Mouse (Mus musculus): ENCODE measurements around the gene Adssl1. TPM values are rescaled to one million over a fixed set of nuclear protein-coding genes. Genes with fewer than 3 reads are reported as not detected.

The Adssl1 gene
- total and polyA plus RNA-seq, 3 experiments = 58.2 to 63.9 TPM; not detected in 1

DNA sequence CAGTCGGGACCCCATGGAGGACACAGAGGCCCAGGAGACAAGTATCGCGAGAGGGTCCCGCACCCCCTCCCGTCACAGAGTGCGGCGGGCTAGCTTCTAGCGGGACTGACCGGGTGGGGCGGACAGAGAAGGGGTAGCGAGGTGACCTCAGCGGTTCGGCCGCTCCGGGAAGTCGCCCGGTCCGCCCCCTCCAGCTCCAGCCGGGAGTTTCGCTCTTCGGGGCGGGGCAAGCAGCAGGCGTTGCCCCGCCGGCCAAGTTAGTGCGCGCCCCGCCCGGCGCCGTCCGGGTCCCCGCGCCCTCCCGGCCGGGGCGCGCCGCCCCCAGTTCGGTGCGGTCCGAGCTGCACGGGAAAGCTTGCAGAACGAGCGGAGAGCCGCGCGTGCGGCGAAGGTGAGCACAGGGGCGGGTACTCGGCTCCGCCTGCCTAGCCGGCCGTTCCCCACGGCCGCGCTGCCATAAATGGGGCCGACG, 58.7 kb downstream of the Adssl1 start, which contains the start of gene Zbtb42:
Zbtb42 (plus strand) TSS at position 274 of the 472 bp plus-strand sequence.
- TF ChIP-seq USF2 (IDR thresholded peaks at IDR 0.05; ENCODE audit: borderline replicate concordance in 1 of 2, insufficient read depth in 1 of 2, low read depth in 1 of 2, low read length in 2 of 2) = no peak
- 0 out of 2 replicates have a peak, but pooled peaks have one; percentile 15 for TF ChIP-seq MAX (IDR thresholded peaks at IDR 0.05; ENCODE audit: low read length)
- TF ChIP-seq NELFE (IDR thresholded peaks at IDR 0.05; ENCODE audit: low read depth, low read length) = peak; percentile 56
- peak in 1 of 2 experiments; percentile 64; a peak in 1 of 4 replicates for TF ChIP-seq POLR2A (IDR thresholded peaks at IDR 0.05; ENCODE audit: control insufficient read depth in 1 of 2, insufficient read depth in 1 of 2, low read depth in 1 of 2, low read length in 2 of 2, poor library complexity in 1 of 2)
- peak; percentile 79 for TF ChIP-seq SIN3A (IDR thresholded peaks at IDR 0.05; ENCODE audit: low read length)
- no peak for TF ChIP-seq ZMIZ1 (IDR thresholded peaks at IDR 0.05; ENCODE audit: low read depth, low read length)
- TF ChIP-seq MXI1 (IDR thresholded peaks at IDR 0.05; ENCODE audit: low read depth, low read length) = peak; percentile 64
- TF ChIP-seq JUND (IDR thresholded peaks at IDR 0.05; ENCODE audit: low read depth, low read length) = no peak
- peak; percentile 1; the same call in 1 of the 2 replicates for TF ChIP-seq HCFC1 (IDR thresholded peaks at IDR 0.05; ENCODE audit: low read depth, low read length)
- TF ChIP-seq GABPA (IDR thresholded peaks at IDR 0.05; ENCODE audit: low read depth, low read length) = 0 out of 2 replicates have a peak, but pooled peaks have one; percentile 19
- TF ChIP-seq TCF12 (IDR thresholded peaks at IDR 0.05; ENCODE audit: low read depth, low read length) = peak; percentile 19; the same call in 1 of the 2 replicates
- 0 out of 2 replicates have a peak, but pooled peaks have one; percentile 64 for TF ChIP-seq UBTF (IDR thresholded peaks at IDR 0.05; ENCODE audit: borderline replicate concordance, insufficient read depth, low read depth, low read length)
- peaks cover 11% of the 10 kb centered on the region for H3K79me2 ChIP-seq (ENCODE audit: control insufficient read depth, insufficient read depth, low read length, poor library complexity)
- H3K27ac ChIP-seq (ENCODE audit: control insufficient read depth, low read depth, low read length) = no peak within 1 kb of the TSS
- H3K4me1 ChIP-seq (ENCODE audit: control insufficient read depth in 1 of 2, insufficient read depth in 2 of 2, low read length in 2 of 2) = peaks cover 4 to 35% of the 10 kb centered on the region in 2 experiments
- H3K9me3 ChIP-seq (replicated peaks; ENCODE audit: insufficient read depth, low read length) = no peaks in the 10 kb centered on the region
- H3K9ac ChIP-seq (ENCODE audit: control insufficient read depth, low read depth, low read length, poor library complexity, severe bottlenecking) = peak within 1 kb of the TSS; percentile 78
- peaks cover 0 to 11% of the 10 kb centered on the region in 2 experiments; a peak in 2 of 4 replicates for H3K36me3 ChIP-seq (ENCODE audit: control insufficient read depth in 1 of 2, insufficient read depth in 2 of 2, low read length in 2 of 2)
- no peaks in the 10 kb centered on the region for H3K27me3 ChIP-seq (ENCODE audit: control insufficient read depth in 1 of 2, insufficient read depth in 2 of 2, low read length in 2 of 2)
- DNase-seq (ENCODE audit: low read depth, low spot score) = peak; percentile 64
- peak within 1 kb of the TSS; percentile 69 to 95 for H3K4me3 ChIP-seq (ENCODE audit: control insufficient read depth in 1 of 2, insufficient read depth in 1 of 2, low read depth in 2 of 2, low read length in 2 of 2)

DNA sequence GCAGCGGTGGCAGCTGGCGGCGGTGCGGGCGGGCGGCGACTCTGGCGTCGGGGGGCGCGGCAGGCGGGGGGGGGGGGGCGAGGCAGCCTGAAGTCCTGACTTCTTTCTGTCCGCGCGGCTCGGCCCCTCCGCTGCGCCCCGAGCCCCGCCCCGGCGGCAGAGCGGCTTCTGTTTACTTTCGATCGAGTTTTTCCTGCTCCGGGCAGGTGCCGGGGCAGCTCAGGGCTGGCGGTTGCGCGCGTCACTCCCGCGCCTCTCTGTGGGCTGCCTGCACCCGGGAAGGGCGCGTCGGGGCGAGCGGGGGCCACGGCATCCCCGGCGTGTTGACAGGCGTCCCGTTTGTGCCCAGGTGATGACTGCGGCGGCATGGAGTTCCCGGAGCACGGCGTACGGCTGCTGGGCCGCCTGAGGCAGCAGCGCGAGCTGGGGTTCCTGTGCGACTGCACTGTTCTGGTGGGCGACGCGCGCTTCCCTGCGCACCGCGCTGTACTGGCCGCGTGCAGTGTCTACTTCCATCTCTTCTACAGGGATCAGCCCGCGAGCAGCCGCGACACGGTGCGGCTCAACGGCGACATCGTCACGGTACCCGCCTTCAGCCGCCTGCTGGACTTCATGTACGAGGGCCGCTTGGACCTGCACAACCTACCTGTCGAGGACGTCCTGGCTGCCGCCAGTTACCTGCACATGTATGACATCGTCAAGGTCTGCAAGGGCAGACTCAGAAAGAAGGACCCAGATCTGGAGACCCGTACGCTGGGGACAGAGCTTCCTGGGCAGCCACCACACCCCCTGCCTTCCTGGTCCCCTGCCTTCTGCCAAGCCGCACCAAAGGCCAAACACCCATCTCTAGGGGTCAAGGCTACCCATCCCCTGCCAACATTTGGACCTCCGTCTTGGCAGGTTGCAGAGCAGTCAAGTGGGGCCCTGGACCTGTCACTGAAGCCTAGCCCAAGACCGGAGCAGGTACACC, 59.5 kb downstream of the Adssl1 start:
- Histone ChIP-seq H3K27me3 (ENCODE audit: control insufficient read depth in 1 of 2, insufficient read depth in 2 of 2, low read length in 2 of 2) (no peaks in the 10 kb centered on the region), H3K4me3 (ENCODE audit: control insufficient read depth in 1 of 2, insufficient read depth in 1 of 2, low read depth in 2 of 2, low read length in 2 of 2) (peak overlapping the region; percentile 69 to 95), H3K27ac (ENCODE audit: control insufficient read depth, low read depth, low read length) (no peak overlapping the region), H3K9ac (ENCODE audit: control insufficient read depth, low read depth, low read length, poor library complexity, severe bottlenecking) (peak overlapping the region; percentile 78), H3K36me3 (ENCODE audit: control insufficient read depth in 1 of 2, insufficient read depth in 2 of 2, low read length in 2 of 2) (peaks cover 0 to 11% of the 10 kb centered on the region in 2 experiments; a peak in 2 of 4 replicates), H3K4me1 (ENCODE audit: control insufficient read depth in 1 of 2, insufficient read depth in 2 of 2, low read length in 2 of 2) (peaks cover 4 to 35% of the 10 kb centered on the region in 2 experiments), H3K79me2 (ENCODE audit: control insufficient read depth, insufficient read depth, low read length, poor library complexity) (peaks cover 5% of the 10 kb centered on the region; the same call in 1 of the 2 replicates), H3K9me3 (replicated peaks; ENCODE audit: insufficient read depth, low read length) (no peaks in the 10 kb centered on the region)
- DNase-seq (ENCODE audit: low read depth, low spot score) = peak; percentile 80
- TF ChIP-seq JUND (IDR thresholded peaks at IDR 0.05; ENCODE audit: low read depth, low read length) = no peak
- TF ChIP-seq ZMIZ1 (IDR thresholded peaks at IDR 0.05; ENCODE audit: low read depth, low read length) = no peak
- no peak for TF ChIP-seq ZC3H11A (IDR thresholded peaks at IDR 0.05; ENCODE audit: low read depth, low read length)
- TF ChIP-seq MAZ (IDR thresholded peaks at IDR 0.05; ENCODE audit: low read depth, low read length) = no peak
- TF ChIP-seq ELF1 (IDR thresholded peaks at IDR 0.05; ENCODE audit: low read depth, low read length) = peak; percentile 15; the same call in 1 of the 2 replicates
- peak; percentile 86 for TF ChIP-seq SIN3A (IDR thresholded peaks at IDR 0.05; ENCODE audit: low read length)
- TF ChIP-seq ZKSCAN1 (IDR thresholded peaks at IDR 0.05; ENCODE audit: low read depth, low read length) = 0 out of 2 replicates have a peak, but pooled peaks have one; percentile 17
- 0 out of 2 replicates have a peak, but pooled peaks have one; percentile 14 for TF ChIP-seq ETS1 (IDR thresholded peaks at IDR 0.05; ENCODE audit: low read depth, low read length)
- peak; percentile 63 for TF ChIP-seq MAX (IDR thresholded peaks at IDR 0.05; ENCODE audit: low read length)
- 0 out of 2 replicates have a peak, but pooled peaks have one; percentile 4 for TF ChIP-seq SMC3 (IDR thresholded peaks at IDR 0.05; ENCODE audit: low read depth, low read length)
- 0 out of 2 replicates have a peak, but pooled peaks have one; percentile 13 for TF ChIP-seq UBTF (IDR thresholded peaks at IDR 0.05; ENCODE audit: borderline replicate concordance, insufficient read depth, low read depth, low read length)
- 0 out of 2 replicates have a peak, but pooled peaks have one; percentile 10 for TF ChIP-seq HCFC1 (IDR thresholded peaks at IDR 0.05; ENCODE audit: low read depth, low read length)
- TF ChIP-seq MYC (IDR thresholded peaks at IDR 0.05; ENCODE audit: low read depth, low read length) = 0 out of 2 replicates have a peak, but pooled peaks have one; percentile 11
- peak; percentile 57 for TF ChIP-seq NRF1 (IDR thresholded peaks at IDR 0.05; ENCODE audit: insufficient read depth, low read depth, low read length, poor library complexity, severe bottlenecking)
